Mouse (Mus musculus): ENCODE data around the gene Hpse2.

- TF ChIP-seq POLR2A (IDR thresholded peaks at IDR 0.05; ENCODE audit: low read depth, low read length), result no peak
- TF ChIP-seq CTCF (conservative IDR thresholded peaks at IDR 0.05; ENCODE audit: insufficient read depth, insufficient read length, low read depth, low read length), result no peak
These were observed 35.9 kb upstream of the Hpse2 start for GRCm38 (mm10) chr19:43424082-43424481.

Data from kidney, adult 2 months (tissue).